Mouse (Mus musculus): Measurements from ENCODE around the gene Pax8. TPM values are rescaled to one million over a fixed set of nuclear protein-coding genes. Genes with fewer than 3 reads are reported as not detected.

Gene Pax8
- total RNA-seq, 2 experiments from 2014 or later: not detected

DNA sequence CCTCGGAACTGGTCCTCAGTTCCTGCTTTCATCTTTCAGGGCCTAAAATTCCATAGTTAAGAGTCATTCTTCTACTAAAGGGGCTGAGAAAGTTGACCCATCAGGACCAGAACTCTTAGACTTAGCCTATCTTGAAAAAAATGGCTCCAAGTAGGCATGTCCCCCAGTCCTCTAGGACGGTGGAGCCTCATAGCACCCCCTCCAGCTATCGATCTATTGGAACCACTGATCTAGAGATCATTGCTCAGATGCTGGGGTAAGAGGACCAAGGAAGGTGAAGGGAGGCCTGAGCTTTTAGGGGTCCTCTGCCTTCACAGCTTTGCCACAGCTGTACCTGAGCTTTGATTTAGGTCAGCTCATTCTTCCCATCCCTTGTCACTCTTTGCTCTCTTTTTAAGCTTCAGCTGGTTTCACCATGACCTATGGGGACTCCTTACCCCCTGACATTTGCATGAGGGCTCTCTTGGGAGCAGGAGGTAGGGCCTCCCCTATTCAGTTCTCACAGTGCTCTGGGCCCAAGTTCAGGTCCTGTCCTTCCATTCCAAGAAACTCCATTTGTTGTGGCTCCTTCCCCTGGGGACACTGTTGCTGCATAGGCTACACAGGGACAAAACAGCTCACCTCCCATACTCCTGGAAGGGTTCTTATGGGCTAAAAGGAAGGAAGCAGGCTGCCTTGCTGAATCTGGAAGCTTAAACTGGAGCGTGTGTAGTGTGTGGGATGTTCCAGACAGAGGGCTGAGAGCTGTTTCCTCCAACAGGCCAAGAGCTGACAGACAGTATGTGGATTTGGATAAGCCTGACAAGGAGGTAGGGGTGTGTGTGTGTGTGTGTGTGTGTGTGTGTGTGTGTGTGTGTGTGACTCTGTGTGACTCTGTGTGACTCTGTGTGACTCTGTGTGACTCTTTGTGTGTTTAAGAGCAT, 87.8 kb downstream of the Pax8 start:
- DNase-seq (ENCODE audit: low spot score in 2 of 2): peak; percentile 25 to 54

DNA sequence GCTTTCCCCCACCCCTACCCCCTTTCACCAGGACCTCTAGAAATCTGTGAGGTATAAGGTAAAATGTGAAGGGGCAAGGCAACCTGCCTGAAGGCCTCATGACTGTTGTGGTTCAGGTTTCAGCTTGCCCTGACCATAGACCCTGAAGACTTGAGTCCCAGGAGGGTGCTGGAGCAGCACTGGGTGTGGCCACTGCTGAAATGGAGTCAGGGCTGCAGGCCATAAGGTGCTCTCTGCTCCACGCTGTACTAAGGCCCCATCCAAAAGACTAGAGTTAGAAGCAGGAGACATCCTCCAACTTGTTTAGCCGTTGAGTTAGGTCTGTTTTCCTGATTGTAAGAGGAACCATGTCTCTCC, 88.5 kb downstream of the Pax8 start:
- no peak for DNase-seq (ENCODE audit: low spot score in 2 of 2)
- no peak for TF ChIP-seq CTCF (conservative IDR thresholded peaks at IDR 0.05)
- no peak overlapping the region for H3K27ac ChIP-seq
- H3K4me3 ChIP-seq: no peak overlapping the region

More for the DNA sequence above, 87.8 kb downstream of the Pax8 start:
- no peak for TF ChIP-seq CTCF (conservative IDR thresholded peaks at IDR 0.05)
- Histone ChIP-seq H3K4me3 (no peak overlapping the region), H3K27ac (no peak overlapping the region)

DNA sequence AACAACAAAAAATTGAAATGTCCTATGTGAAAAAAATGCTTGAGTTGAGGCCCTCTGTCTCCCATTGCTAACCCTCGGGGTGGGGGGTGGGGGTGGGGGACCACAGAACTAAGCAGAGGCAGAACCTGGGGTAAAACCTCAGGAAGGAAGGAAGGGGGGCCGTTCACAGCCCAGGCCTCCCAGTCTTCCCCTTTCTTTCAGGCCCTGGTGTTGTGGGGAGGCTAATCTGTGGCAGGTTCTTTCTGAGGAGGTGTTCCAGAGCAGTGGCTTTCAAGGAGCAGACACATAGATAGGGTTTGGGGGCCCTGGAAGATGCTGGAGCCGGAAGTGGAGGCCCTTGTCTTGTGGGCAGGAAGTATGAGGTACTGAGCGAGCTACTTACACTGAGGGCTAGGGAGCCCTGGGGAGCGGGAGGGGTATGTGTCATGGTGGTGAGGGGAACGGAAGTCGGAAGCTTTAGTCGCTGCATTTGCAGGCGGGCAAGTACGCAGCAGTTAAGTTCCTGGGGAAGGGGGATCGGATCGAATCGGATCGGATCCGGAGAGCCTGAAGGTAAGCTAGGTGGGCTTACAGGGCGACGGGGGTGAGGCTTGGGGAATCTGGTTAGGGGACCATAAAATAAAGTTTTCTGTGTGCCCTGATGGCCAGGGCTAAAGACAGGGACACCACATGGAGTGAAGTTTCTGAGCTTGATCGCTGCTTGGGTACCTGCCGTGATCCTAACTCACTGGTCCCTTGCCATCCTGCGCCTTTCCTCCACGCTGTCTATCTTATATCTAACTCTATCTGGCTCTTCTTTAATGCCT, 89.0 kb downstream of the Pax8 start:
- TF ChIP-seq CTCF (conservative IDR thresholded peaks at IDR 0.05): no peak
- no peak overlapping the region for H3K27ac ChIP-seq
- H3K4me3 ChIP-seq: no peak overlapping the region
- DNase-seq (ENCODE audit: low spot score in 2 of 2): no peak

DNA sequence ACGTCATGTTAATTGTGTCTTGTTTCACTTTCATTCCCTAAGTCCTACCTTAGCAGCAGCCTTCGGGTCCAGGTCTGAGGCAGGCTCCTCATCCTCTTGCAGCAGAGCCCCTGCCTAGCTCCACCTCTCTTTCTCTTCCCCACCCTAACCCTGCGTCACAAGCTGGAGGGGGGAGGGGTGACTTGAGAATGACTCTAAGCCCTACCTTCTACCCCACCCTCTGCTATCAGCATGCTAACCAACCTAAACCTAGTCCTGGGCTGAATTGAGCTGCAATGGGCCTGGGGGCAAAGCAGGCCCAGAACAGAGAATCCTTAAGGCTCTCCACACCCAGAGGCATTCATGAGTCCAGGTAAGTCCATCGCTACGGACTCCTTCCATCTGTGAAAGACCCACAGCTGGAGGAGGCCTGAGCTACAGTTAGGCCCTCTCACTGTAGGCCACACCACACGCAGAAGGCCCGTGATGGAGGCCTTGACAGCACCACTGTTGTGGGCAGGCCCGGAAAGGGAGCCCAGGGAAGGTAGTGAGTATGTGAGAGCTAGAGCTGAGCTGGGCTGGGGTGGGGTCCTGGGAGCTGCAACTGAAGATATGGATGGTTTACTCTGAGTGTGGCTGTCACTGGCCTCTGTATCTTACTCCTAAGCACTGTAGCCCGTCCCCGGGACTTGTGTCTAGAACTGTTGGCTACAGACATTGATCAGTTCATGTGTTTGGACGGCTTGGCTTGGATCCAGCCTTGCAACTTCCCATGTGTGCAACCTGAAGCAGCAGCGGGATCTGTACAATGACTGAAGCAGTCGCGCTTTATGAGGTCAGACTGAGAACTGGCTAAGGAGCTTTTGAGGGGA, 90.1 kb downstream of the Pax8 start:
- no peak overlapping the region for H3K4me3 ChIP-seq
- no peak for DNase-seq (ENCODE audit: low spot score in 2 of 2)
- H3K27ac ChIP-seq: no peak overlapping the region
- TF ChIP-seq CTCF (conservative IDR thresholded peaks at IDR 0.05): no peak

DNA sequence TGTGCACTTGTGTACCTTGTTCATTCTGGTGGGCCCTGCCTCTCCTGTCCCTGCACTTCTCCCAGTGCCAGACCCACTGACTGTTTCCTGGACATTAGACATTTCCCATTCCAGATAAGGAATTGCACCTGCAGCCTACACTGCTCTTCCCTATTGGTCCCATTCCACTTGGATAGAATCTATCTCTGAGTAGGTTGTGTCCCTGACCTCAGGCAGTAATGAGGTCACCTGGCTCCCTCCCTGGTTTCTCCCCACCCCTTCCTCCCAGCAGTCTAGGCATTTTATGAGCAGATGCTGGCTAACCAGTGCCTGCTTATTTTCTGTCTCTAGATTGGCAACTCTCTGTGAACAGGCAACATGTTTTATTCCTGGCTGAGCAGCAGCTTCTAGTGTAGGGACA, 91.0 kb downstream of the Pax8 start:
- H3K4me3 ChIP-seq: no peak overlapping the region
- no peak overlapping the region for H3K27ac ChIP-seq
- no peak for TF ChIP-seq CTCF (conservative IDR thresholded peaks at IDR 0.05)
- no peak for DNase-seq (ENCODE audit: low spot score in 2 of 2)

DNA sequence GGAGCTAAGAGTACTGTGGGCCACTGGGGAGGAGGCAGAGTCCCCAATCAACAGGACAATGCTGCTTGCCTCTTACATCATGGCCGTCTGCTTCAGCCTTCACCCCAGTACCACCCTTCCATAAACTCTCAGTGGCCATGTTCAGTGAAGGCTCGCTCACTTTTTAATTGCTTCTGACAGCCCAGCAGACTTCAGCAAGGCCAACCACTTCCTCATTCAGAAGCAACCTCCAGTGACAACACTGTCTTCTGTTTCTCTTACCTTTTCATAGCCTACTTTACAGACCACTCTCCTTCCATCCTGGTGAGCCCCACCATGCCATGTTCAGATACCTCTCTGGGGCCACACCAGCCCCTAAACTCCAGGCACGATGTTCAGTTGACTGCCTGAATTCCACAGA, 91.8 kb downstream of the Pax8 start:
- Histone ChIP-seq H3K4me3 (no peak overlapping the region), H3K27ac (no peak overlapping the region)
- no peak for TF ChIP-seq CTCF (conservative IDR thresholded peaks at IDR 0.05)
- DNase-seq (ENCODE audit: low spot score in 2 of 2): no peak

DNA sequence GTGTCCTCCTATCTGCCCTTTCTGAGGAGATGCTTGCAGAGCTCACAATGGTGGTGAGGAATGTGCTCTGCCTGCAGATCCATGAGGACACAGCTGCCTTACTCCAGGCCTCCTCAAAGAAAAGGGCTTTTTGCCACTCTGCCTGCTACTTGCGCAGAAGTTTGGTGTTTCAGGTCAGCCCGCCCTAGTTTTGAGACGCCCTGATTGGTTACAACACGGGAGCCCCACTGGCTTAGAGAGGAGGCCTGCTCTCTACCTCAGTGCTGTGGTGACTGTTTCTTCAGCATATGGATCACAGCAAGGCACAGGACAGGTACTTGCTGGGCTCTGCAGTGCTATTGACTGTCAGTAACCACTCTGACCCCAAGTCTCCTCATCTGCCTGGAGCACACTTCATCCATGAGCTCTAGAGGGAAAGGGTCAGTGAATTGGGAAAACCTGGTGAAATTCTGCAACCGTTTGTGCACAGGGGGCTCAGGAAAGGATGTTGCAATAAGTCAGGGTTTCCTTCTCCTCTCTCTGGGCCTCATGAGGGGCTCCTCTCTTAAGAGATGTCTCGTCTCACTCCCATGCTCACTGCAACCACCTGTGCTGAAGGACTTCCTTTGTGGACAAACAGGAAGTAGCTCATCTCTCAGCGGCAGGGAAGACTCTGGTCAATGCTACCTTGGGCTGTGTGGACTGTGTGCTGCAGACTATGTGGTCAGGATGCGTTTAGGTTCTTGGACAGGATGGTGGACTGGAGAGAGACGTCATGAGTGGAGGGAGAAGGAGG, 92.8 kb downstream of the Pax8 start:
- no peak overlapping the region for H3K27ac ChIP-seq
- DNase-seq (ENCODE audit: low spot score in 2 of 2): no peak
- no peak overlapping the region for H3K4me3 ChIP-seq
- no peak for TF ChIP-seq CTCF (conservative IDR thresholded peaks at IDR 0.05)

DNA sequence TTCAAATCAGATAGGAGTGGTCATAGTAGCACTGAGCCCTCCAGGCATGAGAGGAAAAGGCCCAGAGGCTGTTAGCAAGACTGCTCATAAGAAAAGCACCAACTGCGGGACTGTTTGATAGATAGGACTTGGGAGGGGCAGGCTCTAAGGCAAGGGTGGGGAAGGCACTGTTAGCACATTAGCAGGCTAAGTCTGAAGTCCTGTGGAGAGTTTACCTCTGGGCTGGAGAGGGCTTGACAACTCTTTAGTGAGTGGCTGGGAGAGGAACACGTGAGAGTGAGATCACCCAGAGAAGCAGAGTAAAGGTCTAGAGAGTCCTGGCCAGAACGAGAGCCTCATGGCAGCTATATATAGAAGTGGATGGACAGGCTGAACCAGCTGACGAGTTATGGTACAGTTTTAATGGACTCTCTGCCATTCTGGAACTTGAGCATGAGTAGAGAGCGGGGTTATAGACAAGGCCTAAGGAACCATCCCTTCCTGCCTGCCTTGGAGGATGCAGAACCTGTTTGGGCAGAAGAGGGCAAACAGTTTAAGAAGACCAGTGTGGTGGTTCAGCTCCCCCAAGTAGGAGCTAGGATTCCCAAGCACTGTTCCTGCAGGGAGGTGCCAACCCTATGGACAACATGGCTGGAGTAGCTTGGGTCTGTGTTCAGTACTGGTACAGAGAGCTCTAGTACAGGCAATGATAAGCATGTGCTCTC, 96.5 kb downstream of the Pax8 start:
- no peak for TF ChIP-seq CTCF (conservative IDR thresholded peaks at IDR 0.05)
- no peak for DNase-seq (ENCODE audit: low spot score in 2 of 2)
- Histone ChIP-seq H3K4me3 (no peak overlapping the region), H3K27ac (no peak overlapping the region)

Other genes starting within 250 kb of the Pax8 start
- not detected for gene Il1f5, start 198.6 kb downstream of the Pax8 start, total RNA-seq (2021)
- gene Il1f10, start 184.4 kb downstream of the Pax8 start, total RNA-seq (2021): not detected
- gene Il1rn, start 138.7 kb downstream of the Pax8 start, total RNA-seq (2021): not detected
- gene Psd4, start 108.0 kb downstream of the Pax8 start, total RNA-seq (2021): 1 to 10 TPM in 1 of 2 experiments, under 1 TPM in 1; 0.64 to 1.3 TPM